In the genomic region with DNA sequence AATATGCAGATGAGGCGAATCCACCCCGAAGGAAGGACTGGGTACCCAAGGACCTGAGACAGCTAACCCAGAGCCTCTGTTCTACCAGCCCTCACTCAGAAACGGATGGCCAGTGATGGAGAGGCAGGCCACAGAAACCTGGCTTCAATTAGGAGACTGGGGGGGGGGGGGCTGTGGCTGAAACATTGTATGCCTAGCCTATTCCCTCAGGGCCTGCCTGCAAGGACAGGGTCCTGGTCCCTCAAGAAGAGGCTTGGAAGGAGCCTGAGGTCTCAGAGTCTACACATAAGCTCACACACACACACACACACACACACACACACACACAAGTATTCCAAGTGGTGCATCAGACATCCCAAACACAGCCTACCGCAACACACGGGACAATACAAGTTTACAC, we compare ENCODE assay signal across 9 mouse cellular contexts. TPM values are rescaled to one million over a fixed set of nuclear protein-coding genes. Genes with fewer than 3 reads are reported as not detected.
DNase-seq lines count a peak whose midpoint lies in the region; ATAC-seq lines count a peak whose summit lies in the region.
"Had no signal": no experiment of that assay in that cellular context is flagged by ENCODE, and none has a peak within 500 bp of the region (broad histone marks: within the 10 kb centered on the region; RNA-seq: fewer than 3 reads in every experiment).

No protein-coding gene starts in this region.

- DNase-seq in kidney, adult 18-20 months, result no peak
- DNase-seq in embryo, embryonic 11 days, result peak; percentile 59
- DNase-seq in neural tube, embryonic 10.5 days (ENCODE audit: extremely low spot score, low spot score), result peak; percentile 57
- no peak for DNase-seq in thymus, postnatal 25 days
- DNase-seq in cerebellum, postnatal 25 days, result no peak
- DNase-seq: cerebellum, adult 18-20 months; spleen, adult 18-20 months had no signal

- 0 out of 2 replicates have a peak, but pooled peaks cover 1% of the 10 kb centered on the region for H3K36me3 ChIP-seq in kidney, embryonic 15.5 days
- no peaks in the 10 kb centered on the region for H3K36me3 ChIP-seq in hindbrain, embryonic 12.5 days

- H3K4me3 ChIP-seq in kidney, embryonic 15.5 days (replicated peaks), result peak overlapping the region; percentile 48
- H3K4me3 ChIP-seq in hindbrain, embryonic 12.5 days, result peak overlapping the region; percentile 16

- H3K4me2 ChIP-seq in kidney, embryonic 15.5 days, result peak overlapping the region; percentile 55
- H3K4me2 ChIP-seq in hindbrain, embryonic 12.5 days (replicated peaks), result peak overlapping the region; percentile 35

- ATAC-seq in kidney, embryonic 15.5 days (replicated peaks; ENCODE audit: low FRiP score), result no peak
- ATAC-seq in hindbrain, embryonic 12.5 days (ENCODE audit: low FRiP score), result 0 out of 2 replicates have a peak, but pooled peaks have one; percentile 20

- H3K27ac ChIP-seq in kidney, embryonic 15.5 days, result peak overlapping the region; percentile 82
- peak overlapping the region; percentile 75 for H3K27ac ChIP-seq in hindbrain, embryonic 12.5 days

- peak overlapping the region; percentile 33; the same call in 1 of the 2 replicates for H3K9ac ChIP-seq in kidney, embryonic 15.5 days
- 0 out of 2 replicates have a peak overlapping the region, but pooled peaks have one; percentile 14 for H3K9ac ChIP-seq in hindbrain, embryonic 12.5 days

- H3K9me3 ChIP-seq in kidney, embryonic 15.5 days (replicated peaks), result no peaks in the 10 kb centered on the region
- no peaks in the 10 kb centered on the region for H3K9me3 ChIP-seq in hindbrain, embryonic 12.5 days (replicated peaks)

- H3K4me1 ChIP-seq in kidney, embryonic 15.5 days, result peaks cover 55% of the 10 kb centered on the region
- H3K4me1 ChIP-seq in hindbrain, embryonic 12.5 days, result peaks cover 46% of the 10 kb centered on the region

- WGBS in kidney, embryonic 15.5 days, result 42% methylated on average over 5 of the region's 5 CpGs
- WGBS in hindbrain, embryonic 12.5 days, result 33% methylated on average over 5 of the region's 5 CpGs

- peaks cover 4% of the 10 kb centered on the region; the same call in 1 of the 2 replicates for H3K27me3 ChIP-seq in kidney, embryonic 15.5 days
- no peaks in the 10 kb centered on the region; the same call in 1 of the 2 replicates for H3K27me3 ChIP-seq in hindbrain, embryonic 12.5 days

RNA-seq across cellular contexts. Expression of a gene that starts 0.6 kb away (rescaled TPM):
- 50.4 and 52.1 TPM in 2 replicates for polyA plus RNA-seq in kidney, embryonic 15.5 days (2015; fragmentation: Nextera tagmentation; extraction: Ambion mirVana)
- 41.0 and 44.1 TPM in 2 replicates for polyA plus RNA-seq in hindbrain, embryonic 12.5 days (2016; fragmentation: Nextera tagmentation; extraction: Ambion mirVana)

RNA-seq across cellular contexts. Expression of a gene that starts 27.1 kb away (rescaled TPM):
- 104 and 112 TPM in 2 replicates for polyA plus RNA-seq in kidney, embryonic 15.5 days (2015; fragmentation: Nextera tagmentation; extraction: Ambion mirVana)
- polyA plus RNA-seq in hindbrain, embryonic 12.5 days (2016; fragmentation: Nextera tagmentation; extraction: Ambion mirVana), result 101 and 106 TPM in 2 replicates

RNA-seq across cellular contexts. Expression of a gene that starts 27.4 kb away (rescaled TPM):
- polyA plus RNA-seq in kidney, embryonic 15.5 days (2015; fragmentation: Nextera tagmentation; extraction: Ambion mirVana), result 57.6 and 59.2 TPM in 2 replicates
- polyA plus RNA-seq in hindbrain, embryonic 12.5 days (2016; fragmentation: Nextera tagmentation; extraction: Ambion mirVana), result 71.9 and 80.6 TPM in 2 replicates

RNA-seq across cellular contexts. Expression of a gene that starts 32.8 kb away (rescaled TPM):
- polyA plus RNA-seq in kidney, embryonic 15.5 days (2015; fragmentation: Nextera tagmentation; extraction: Ambion mirVana), result 1.5 and 2.2 TPM in 2 replicates
- 1.3 and 2.3 TPM in 2 replicates for polyA plus RNA-seq in hindbrain, embryonic 12.5 days (2016; fragmentation: Nextera tagmentation; extraction: Ambion mirVana)

Comparison
In these comparisons a context has a peak if more than half of its experiments do, and no peak if none do; other contexts are left out.
1. DNase-seq: peak in embryo, embryonic 11 days (single experiment) and neural tube, embryonic 10.5 days (single experiment); none in kidney, adult 18-20 months (single experiment), thymus, postnatal 25 days (single experiment) and cerebellum, postnatal 25 days (0 of 2).